8 mouse cellular contexts compared by ENCODE assay signal in the genomic region with DNA sequence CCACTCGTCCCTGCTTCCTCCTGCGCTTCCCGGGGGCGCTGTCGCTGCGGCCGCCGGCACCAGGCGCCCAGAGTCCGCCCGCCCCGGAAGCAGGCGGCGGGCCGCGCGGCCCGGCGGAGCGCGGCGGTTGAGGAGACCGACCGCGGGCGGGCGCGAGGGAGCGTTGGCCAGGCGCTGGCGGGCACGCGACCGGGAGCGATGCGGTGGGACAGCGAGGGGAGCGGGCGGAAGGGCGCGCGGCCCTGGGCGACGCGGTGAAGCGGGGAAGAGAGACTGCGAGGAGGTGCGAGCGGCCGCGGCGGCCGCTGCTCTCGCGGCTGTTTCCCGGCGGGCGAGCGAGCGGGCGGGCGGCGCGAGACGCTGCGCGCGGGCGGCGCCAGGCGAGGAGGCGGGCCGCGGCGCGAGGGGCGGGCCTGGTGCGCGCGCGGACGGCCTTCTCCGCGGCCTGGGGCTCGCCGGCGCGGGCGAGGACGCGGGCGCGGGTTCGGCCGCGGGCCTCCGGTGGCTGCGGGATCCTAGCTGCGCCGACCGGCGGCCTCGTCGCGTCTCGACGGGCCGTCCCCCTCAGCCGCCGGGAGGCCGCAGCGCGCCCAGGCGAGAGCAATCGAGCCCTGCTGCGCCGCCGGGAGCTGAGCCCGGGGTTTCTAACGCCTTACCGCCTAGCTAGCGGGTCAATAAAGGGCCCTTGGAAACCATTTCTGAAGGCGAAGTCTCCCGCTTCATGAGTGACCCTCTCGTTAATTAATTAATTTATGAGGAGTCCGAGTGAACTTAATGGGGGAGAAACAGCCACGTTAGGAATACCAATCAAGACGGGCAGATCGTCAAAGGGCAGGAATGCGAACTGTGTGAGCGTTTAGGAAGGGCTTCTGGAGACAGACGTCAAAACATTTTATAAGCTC. TPM values are rescaled to one million over a fixed set of nuclear protein-coding genes. Genes with fewer than 3 reads are reported as not detected.
DNase-seq lines count a peak whose midpoint lies in the region; ATAC-seq and TF ChIP-seq lines count a peak whose summit lies in the region.

Gene Ranbp9, minus strand, starts transcription at position 326 of the 902 bp plus-strand sequence.

- no peaks in the 10 kb centered on the region for H3K27me3 ChIP-seq in ES-Bruce4 (ENCODE audit: control insufficient read depth, insufficient read depth, low read length, poor library complexity, severe bottlenecking)
- H3K27me3 ChIP-seq in forebrain, embryonic 15.5 days: no peaks in the 10 kb centered on the region
- H3K27me3 ChIP-seq in liver, embryonic 16.5 days (ENCODE audit: control insufficient read depth, insufficient read depth, low read depth, low read length): no peaks in the 10 kb centered on the region
- no peaks in the 10 kb centered on the region for H3K27me3 ChIP-seq in neural tube, embryonic 13.5 days
- H3K27me3 ChIP-seq in testis, adult 2 months (ENCODE audit: control insufficient read depth, insufficient read depth, low read length): no peaks in the 10 kb centered on the region

- H3K36me3 ChIP-seq in ES-Bruce4 (ENCODE audit: control insufficient read depth, insufficient read depth, low read length, poor library complexity, severe bottlenecking): no peaks in the 10 kb centered on the region
- H3K36me3 ChIP-seq in forebrain, embryonic 15.5 days: no peaks in the 10 kb centered on the region
- H3K36me3 ChIP-seq in liver, embryonic 16.5 days (ENCODE audit: control insufficient read depth, insufficient read depth): no peaks in the 10 kb centered on the region
- no peaks in the 10 kb centered on the region for H3K36me3 ChIP-seq in neural tube, embryonic 13.5 days
- no peaks in the 10 kb centered on the region; the same call in 1 of the 2 replicates for H3K36me3 ChIP-seq in testis, adult 2 months (ENCODE audit: control insufficient read depth, insufficient read depth, low read length)

- WGBS in forebrain, embryonic 15.5 days: under 1% methylated on average over 91 of the region's 132 CpGs
- WGBS in large intestine, adult 2 months: 1% methylated on average over 120 of the region's 132 CpGs
- under 1% methylated on average over 95 of the region's 132 CpGs for WGBS in liver, embryonic 16.5 days (ENCODE audit: insufficient replicate concordance)
- under 1% methylated on average over 125 of the region's 132 CpGs for WGBS in neural tube, embryonic 13.5 days

- peak within 1 kb of the TSS; percentile 100 for H3K9ac ChIP-seq in ES-Bruce4 (ENCODE audit: low read depth, poor library complexity, severe bottlenecking)
- peak within 1 kb of the TSS; percentile 98 for H3K9ac ChIP-seq in forebrain, embryonic 15.5 days (replicated peaks)
- peak within 1 kb of the TSS; percentile 97 for H3K9ac ChIP-seq in liver, embryonic 16.5 days (ENCODE audit: low read depth, low read length)
- peak within 1 kb of the TSS; percentile 97 for H3K9ac ChIP-seq in neural tube, embryonic 13.5 days

- H3K4me2 ChIP-seq in forebrain, embryonic 15.5 days (replicated peaks): peak within 1 kb of the TSS; percentile 60
- H3K4me2 ChIP-seq in liver, embryonic 16.5 days (ENCODE audit: low read depth, low read length): peak within 1 kb of the TSS; percentile 73
- peak within 1 kb of the TSS; percentile 71 for H3K4me2 ChIP-seq in neural tube, embryonic 13.5 days

- no peaks in the 10 kb centered on the region for H3K9me3 ChIP-seq in ES-Bruce4 (replicated peaks; ENCODE audit: control insufficient read depth, insufficient read depth, low read length, poor library complexity, severe bottlenecking)
- no peaks in the 10 kb centered on the region for H3K9me3 ChIP-seq in forebrain, embryonic 15.5 days
- H3K9me3 ChIP-seq in liver, embryonic 16.5 days (replicated peaks; ENCODE audit: control insufficient read depth, low read length): no peaks in the 10 kb centered on the region
- H3K9me3 ChIP-seq in neural tube, embryonic 13.5 days: no peaks in the 10 kb centered on the region

- peak; percentile 91 for ATAC-seq in forebrain, embryonic 15.5 days (replicated peaks)
- peak; percentile 92 for ATAC-seq in liver, embryonic 16.5 days (ENCODE audit: low read depth)
- peak; percentile 87 for ATAC-seq in neural tube, embryonic 13.5 days (ENCODE audit: low read depth)

- TF ChIP-seq POLR2A in ES-Bruce4 (IDR thresholded peaks at IDR 0.05; ENCODE audit: insufficient read depth, low read length): peak; percentile 35
- peak; percentile 56; the same call in 1 of the 2 replicates for TF ChIP-seq POLR2A in testis, adult 2 months (IDR thresholded peaks at IDR 0.05; ENCODE audit: control insufficient read depth, low read depth, low read length)

- DNase-seq in cerebellum, adult 11 months: peak; percentile 80
- DNase-seq in heart, postnatal 14 days: peak; percentile 84 to 91
- no peak for DNase-seq in large intestine, adult 2 months (ENCODE audit: low read depth, low spot score)

- peak within 1 kb of the TSS; percentile 99 for H3K4me3 ChIP-seq in ES-Bruce4 (ENCODE audit: low read depth, low read length)
- H3K4me3 ChIP-seq in forebrain, embryonic 15.5 days: peak within 1 kb of the TSS; percentile 96
- peak within 1 kb of the TSS; percentile 93 for H3K4me3 ChIP-seq in liver, embryonic 16.5 days (ENCODE audit: low read depth, low read length)
- peak within 1 kb of the TSS; percentile 81 for H3K4me3 ChIP-seq in neural tube, embryonic 13.5 days
- peak within 1 kb of the TSS; percentile 98 for H3K4me3 ChIP-seq in testis, adult 2 months (ENCODE audit: control insufficient read depth, low read depth, low read length)

- peaks cover 2% of the 10 kb centered on the region for H3K4me1 ChIP-seq in ES-Bruce4 (ENCODE audit: control insufficient read depth, insufficient read depth, low read length)
- H3K4me1 ChIP-seq in forebrain, embryonic 15.5 days: peaks cover 25% of the 10 kb centered on the region
- H3K4me1 ChIP-seq in liver, embryonic 16.5 days (ENCODE audit: control insufficient read depth, low read depth, low read length): peaks cover 15% of the 10 kb centered on the region
- H3K4me1 ChIP-seq in neural tube, embryonic 13.5 days (replicated peaks): peaks cover 47% of the 10 kb centered on the region
- H3K4me1 ChIP-seq in testis, adult 2 months (ENCODE audit: control insufficient read depth, insufficient read depth, low read length): peaks cover 2% of the 10 kb centered on the region; the same call in 1 of the 2 replicates

- peak within 1 kb of the TSS; percentile 89 for H3K27ac ChIP-seq in ES-Bruce4 (ENCODE audit: insufficient read depth, low read length)
- peak within 1 kb of the TSS; percentile 99 for H3K27ac ChIP-seq in forebrain, embryonic 15.5 days (replicated peaks)
- H3K27ac ChIP-seq in liver, embryonic 16.5 days (ENCODE audit: low read length): peak within 1 kb of the TSS; percentile 97
- peak within 1 kb of the TSS; percentile 99 for H3K27ac ChIP-seq in neural tube, embryonic 13.5 days (replicated peaks)
- H3K27ac ChIP-seq in testis, adult 2 months (ENCODE audit: control insufficient read depth, insufficient read depth, low read depth, low read length): peak within 1 kb of the TSS; percentile 89

- intact Hi-C loops in heart, postnatal 14 days (cut with DNase I): loop anchor here (5.0 kb wide), 1 partner anchor 41 kb away; no protein-coding TSS in a partner anchor

- no peak for TF ChIP-seq EP300 in ES-Bruce4 (IDR thresholded peaks at IDR 0.05; ENCODE audit: insufficient read depth, low read depth, low read length)

- no peak for TF ChIP-seq CTCF in ES-Bruce4 (IDR thresholded peaks at IDR 0.05; ENCODE audit: low read depth, low read length)
- no peak for TF ChIP-seq CTCF in testis, adult 2 months (IDR thresholded peaks at IDR 0.05; ENCODE audit: control insufficient read depth, insufficient read depth, insufficient replicate concordance, low read depth, low read length)

RNA-seq across cellular contexts. Expression of gene Ranbp9, which starts in this region (rescaled TPM):
- polyA plus RNA-seq in ES-Bruce4 (2011; ENCODE audit: insufficient read depth, insufficient read length, low read depth, missing spikeins): 69.9 and 79.6 TPM in 2 replicates
- polyA plus RNA-seq in forebrain, embryonic 15.5 days (2015; fragmentation: Nextera tagmentation; extraction: Ambion mirVana): 13.1 and 13.2 TPM in 2 replicates
- 10 to 100 TPM; 45.7 to 45.9 TPM for total RNA-seq in heart, postnatal 14 days (2021)
- polyA plus RNA-seq in large intestine, adult 2 months (2012; rRNA removed): 11.9 TPM in 2 replicates
- 2.2 and 2.3 TPM in 2 replicates for polyA plus RNA-seq in liver, embryonic 16.5 days (2015; fragmentation: Nextera tagmentation; extraction: Ambion mirVana)
- 13.3 and 14.2 TPM in 2 replicates for polyA plus RNA-seq in neural tube, embryonic 13.5 days (2015; fragmentation: Nextera tagmentation; extraction: Ambion mirVana)
- 141 and 164 TPM in 2 replicates for polyA plus RNA-seq in testis, adult 2 months (2012; rRNA removed)
